Mouse (Mus musculus) layer of hippocampus, adult 2 months (tissue): Measurements from ENCODE around the gene Vti1a. TPM values are rescaled to one million over a fixed set of nuclear protein-coding genes. Genes with fewer than 3 reads are reported as not detected.
A peak's percentile ranks its signal among the peaks of the same experiment; 100 is the strongest.

Experiments
- DNase-seq, 2 experiments: peaks; one replicate each; pipeline ENCODE4 v3.0.0; 2022; ENCODE audit warnings: low spot score in 2 of 2
- H3K27ac ChIP-seq: fragments of 200-600 bp; 2 replicates; pipeline ENCODE4 v1.8.1; 2022
- H3K4me3 ChIP-seq: fragments of 200-600 bp; 2 replicates; pipeline ENCODE4 v1.8.1; 2022; ENCODE audit warnings: mild to moderate bottlenecking
- CTCF ChIP-seq: fragments of 200-600 bp; conservative IDR thresholded peaks from 2 replicates; pipeline ENCODE4 v1.8.1; 2022; ENCODE audit warnings: antibody characterized with exemption, mild to moderate bottlenecking, moderate library complexity
- total RNA-seq, 2 experiments: library from RNA; stranded (reverse); gene quantifications; 2 replicates each; pipeline ENCODE4 v1.2.3; 2021

Gene Vti1a
- total RNA-seq, 2 experiments from 2014 or later = 57.6 to 60.4 TPM

GRCm38 (mm10) chr19:55569894-55570293 is 253.8 kb downstream of the Vti1a start:
- DNase-seq = no peak
- no peak overlapping the region for H3K27ac ChIP-seq
- TF ChIP-seq CTCF = no peak
- no peak overlapping the region for H3K4me3 ChIP-seq

GRCm38 (mm10) chr19:55570520-55571296 is 254.6 kb downstream of the Vti1a start:
- Histone ChIP-seq H3K27ac (no peak overlapping the region), H3K4me3 (no peak overlapping the region)
- no peak for TF ChIP-seq CTCF
- DNase-seq = no peak

GRCm38 (mm10) chr19:55571486-55571885 is 255.4 kb downstream of the Vti1a start:
- no peak for TF ChIP-seq CTCF
- no peak for DNase-seq
- no peak overlapping the region for H3K27ac ChIP-seq

GRCm38 (mm10) chr19:55577306-55578042 is 261.4 kb downstream of the Vti1a start:
- Histone ChIP-seq H3K27ac (no peak overlapping the region), H3K4me3 (no peak overlapping the region)
- no peak for DNase-seq
- no peak for TF ChIP-seq CTCF

More at GRCm38 (mm10) chr19:55571486-55571885, 255.4 kb downstream of the Vti1a start:
- no peak overlapping the region for H3K4me3 ChIP-seq

- no peak overlapping the region for H3K27ac ChIP-seq
- no peak overlapping the region for H3K4me3 ChIP-seq
- DNase-seq = peak; percentile 35 to 42
- TF ChIP-seq CTCF = no peak
These were observed 262.3 kb downstream of the Vti1a start for GRCm38 (mm10) chr19:55578094-55579085.

GRCm38 (mm10) chr19:55579310-55579709 is 263.2 kb downstream of the Vti1a start:
- Histone ChIP-seq H3K27ac (no peak overlapping the region), H3K4me3 (no peak overlapping the region)
- no peak for DNase-seq

GRCm38 (mm10) chr19:55580152-55580551 is 264.1 kb downstream of the Vti1a start:
- no peak for TF ChIP-seq CTCF
- Histone ChIP-seq H3K4me3 (no peak overlapping the region), H3K27ac (no peak overlapping the region)
- no peak for DNase-seq

More at GRCm38 (mm10) chr19:55579310-55579709, 263.2 kb downstream of the Vti1a start:
- no peak for TF ChIP-seq CTCF

- no peak for DNase-seq
- no peak for TF ChIP-seq CTCF
- Histone ChIP-seq H3K4me3 (no peak overlapping the region), H3K27ac (no peak overlapping the region)
These were observed 264.6 kb downstream of the Vti1a start for GRCm38 (mm10) chr19:55580667-55581066.

GRCm38 (mm10) chr19:55582896-55583653 is 267.0 kb downstream of the Vti1a start:
- H3K4me3 ChIP-seq = no peak overlapping the region
- no peak for TF ChIP-seq CTCF
- no peak overlapping the region for H3K27ac ChIP-seq
- DNase-seq = no peak

- TF ChIP-seq CTCF = no peak
- DNase-seq = no peak
- H3K27ac ChIP-seq = no peak overlapping the region
- H3K4me3 ChIP-seq = no peak overlapping the region
These were observed 269.5 kb downstream of the Vti1a start for GRCm38 (mm10) chr19:55585270-55586224.
